ENCODE assay signal across 10 mouse cellular contexts in genomic region chr17:45432007-45432406, GRCm38 (mm10). TPM values are rescaled to one million over a fixed set of nuclear protein-coding genes. Genes with fewer than 3 reads are reported as not detected.
A peak's percentile ranks its signal among the peaks of the same experiment; 100 is the strongest.
DNase-seq lines count a peak whose midpoint lies in the region; ATAC-seq lines count a peak whose summit lies in the region.
"Had no signal": no experiment of that assay in that cellular context is flagged by ENCODE, and none has a peak within 500 bp of the region (broad histone marks: within the 10 kb centered on the region; RNA-seq: fewer than 3 reads in every experiment).

No protein-coding gene starts in this region.

- no peaks in the 10 kb centered on the region for H3K9me3 ChIP-seq in kidney, embryonic 16.5 days (ENCODE audit: low read length)
- H3K9me3 ChIP-seq in embryonic facial prominence, embryonic 11.5 days (replicated peaks; ENCODE audit: control insufficient read depth, low read length), result no peaks in the 10 kb centered on the region
- H3K9me3 ChIP-seq in intestine, embryonic 15.5 days, result no peaks in the 10 kb centered on the region

- WGBS in kidney, embryonic 16.5 days, result 64% methylated on average over 3 of the region's 3 CpGs
- 80% methylated on average over 3 of the region's 3 CpGs for WGBS in embryonic facial prominence, embryonic 11.5 days
- 69% methylated on average over 3 of the region's 3 CpGs for WGBS in intestine, embryonic 15.5 days

- peaks cover 19% of the 10 kb centered on the region for H3K4me1 ChIP-seq in kidney, embryonic 16.5 days (ENCODE audit: insufficient read depth, low read length)
- H3K4me1 ChIP-seq in embryonic facial prominence, embryonic 11.5 days (ENCODE audit: control insufficient read depth, insufficient read depth, low read length), result peaks cover 4% of the 10 kb centered on the region
- H3K4me1 ChIP-seq in intestine, embryonic 15.5 days (replicated peaks), result peaks cover 14% of the 10 kb centered on the region

- peak overlapping the region; percentile 90 for H3K4me2 ChIP-seq in kidney, embryonic 16.5 days (replicated peaks; ENCODE audit: low read depth, low read length)
- peak overlapping the region; percentile 87 for H3K4me2 ChIP-seq in embryonic facial prominence, embryonic 11.5 days (ENCODE audit: low read depth, low read length)
- peak overlapping the region; percentile 65 for H3K4me2 ChIP-seq in intestine, embryonic 15.5 days (replicated peaks)

- peak overlapping the region; percentile 77 for H3K4me3 ChIP-seq in kidney, embryonic 16.5 days (ENCODE audit: low read length)
- H3K4me3 ChIP-seq in embryonic facial prominence, embryonic 11.5 days (ENCODE audit: low read depth, low read length), result peak overlapping the region; percentile 82
- H3K4me3 ChIP-seq in intestine, embryonic 15.5 days (replicated peaks), result peak overlapping the region; percentile 81

- no peak for DNase-seq in kidney, adult 11 months
- no peak for DNase-seq in embryonic facial prominence, embryonic 11.5 days (ENCODE audit: low spot score)
- DNase-seq in naive thymus-derived CD4-positive, alpha-beta T cell, adult 2 months (ENCODE audit: low read depth), result peak; percentile 15
- no peak for DNase-seq in urinary bladder, postnatal 10 days (ENCODE audit: low spot score)
- DNase-seq in Muller cell, postnatal 12 days (ENCODE audit: inconsistent ontology term), result no peak
- no peak for DNase-seq in gastrocnemius, postnatal 36 days
- DNase-seq: thymus, postnatal 25 days had no signal

- intact Hi-C loops in gastrocnemius, postnatal 36 days (cut with DNase I), result no loop called here

- H3K27me3 ChIP-seq in kidney, embryonic 16.5 days (ENCODE audit: insufficient read depth, low read length), result no peaks in the 10 kb centered on the region
- no peaks in the 10 kb centered on the region for H3K27me3 ChIP-seq in embryonic facial prominence, embryonic 11.5 days (ENCODE audit: control insufficient read depth, insufficient read depth, low read length)
- no peaks in the 10 kb centered on the region for H3K27me3 ChIP-seq in intestine, embryonic 15.5 days (replicated peaks)

- no peak overlapping the region for H3K27ac ChIP-seq in kidney, embryonic 16.5 days (ENCODE audit: low read length)
- H3K27ac ChIP-seq in embryonic facial prominence, embryonic 11.5 days (replicated peaks; ENCODE audit: low read depth, low read length), result no peak overlapping the region
- H3K27ac ChIP-seq in intestine, embryonic 15.5 days, result no peak overlapping the region

- peak overlapping the region; percentile 96 for H3K9ac ChIP-seq in kidney, embryonic 16.5 days (replicated peaks; ENCODE audit: low read length)
- H3K9ac ChIP-seq in embryonic facial prominence, embryonic 11.5 days (replicated peaks; ENCODE audit: low read length), result peak overlapping the region; percentile 86
- peak overlapping the region; percentile 90 for H3K9ac ChIP-seq in intestine, embryonic 15.5 days

- 0 out of 2 replicates have a peak, but pooled peaks cover 10% of the 10 kb centered on the region for H3K36me3 ChIP-seq in kidney, embryonic 16.5 days (ENCODE audit: insufficient read depth, low read length)
- no peaks in the 10 kb centered on the region for H3K36me3 ChIP-seq in embryonic facial prominence, embryonic 11.5 days (replicated peaks; ENCODE audit: control insufficient read depth, insufficient read depth, low read depth, low read length)
- H3K36me3 ChIP-seq in intestine, embryonic 15.5 days, result no peaks in the 10 kb centered on the region

- no peak for ATAC-seq in kidney, embryonic 16.5 days (ENCODE audit: low FRiP score, low TSS enrichment)
- ATAC-seq in embryonic facial prominence, embryonic 11.5 days (replicated peaks; ENCODE audit: insufficient number of reproducible peaks, low FRiP score, low TSS enrichment, low read depth), result no peak
- no peak for ATAC-seq in intestine, embryonic 15.5 days

RNA-seq across cellular contexts. Expression of gene Cdc5l, which starts 1.5 kb away (rescaled TPM):
- 57.6 and 65.0 TPM in 2 replicates for polyA plus RNA-seq in kidney, embryonic 16.5 days (2015; fragmentation: Nextera tagmentation; extraction: Ambion mirVana)
- 88.6 and 97.6 TPM in 2 replicates for polyA plus RNA-seq in embryonic facial prominence, embryonic 11.5 days (2014; fragmentation: Nextera tagmentation; extraction: Ambion mirVana)
- 54.1 and 63.4 TPM in 2 replicates for polyA plus RNA-seq in intestine, embryonic 15.5 days (2015; fragmentation: Nextera tagmentation; extraction: Ambion mirVana)
- total RNA-seq in gastrocnemius, postnatal 36 days (2021), result 10 to 100 TPM; 31.4 to 35.0 TPM

RNA-seq across cellular contexts. Expression of gene Spats1, which starts 43.2 kb away (rescaled TPM):
- 0.16 and 0.44 TPM in 2 replicates for polyA plus RNA-seq in kidney, embryonic 16.5 days (2015; fragmentation: Nextera tagmentation; extraction: Ambion mirVana)
- polyA plus RNA-seq in embryonic facial prominence, embryonic 11.5 days (2014; fragmentation: Nextera tagmentation; extraction: Ambion mirVana), result 0.17 and 0.26 TPM in 2 replicates
- 0.11 and 0.43 TPM in 2 replicates for polyA plus RNA-seq in intestine, embryonic 15.5 days (2015; fragmentation: Nextera tagmentation; extraction: Ambion mirVana)
- not detected for total RNA-seq in gastrocnemius, postnatal 36 days (2021)
- total RNA-seq: megakaryocyte-erythroid progenitor cell, adult 5-6 weeks had no signal
